Mouse (Mus musculus) heart, embryonic 13.5 days (tissue): Measurements from ENCODE around the gene Catspere2. TPM values are rescaled to one million over a fixed set of nuclear protein-coding genes. Genes with fewer than 3 reads are reported as not detected.

Source experiments
- ATAC-seq: fragments of 200-750 bp; cut with Nextera tagmentation; 2 replicates; pipeline ENCODE4 v1.8.0; 2017; ENCODE audit warnings: moderate TSS enrichment; ENCODE audit not compliant: insufficient number of reproducible peaks, low FRiP score, low TSS enrichment; ENCODE audit errors: extremely low read depth
- H3K27ac ChIP-seq: fragments of 300-500 bp; sonication (generic); replicated peaks from 2 replicates; pipeline ENCODE4 v1.5.1; 2015; ENCODE audit warnings: moderate library complexity, mild to moderate bottlenecking, inconsistent platforms
- H3K27me3 ChIP-seq: fragments of 300-500 bp; sonication (generic); replicated peaks from 2 replicates; pipeline ENCODE4 v1.6.1; 2015; ENCODE audit warnings: mild to moderate bottlenecking, inconsistent platforms
- H3K36me3 ChIP-seq: fragments of 300-500 bp; sonication (generic); 2 replicates; pipeline ENCODE4 v1.6.1; 2015; ENCODE audit warnings: mild to moderate bottlenecking, inconsistent platforms
- H3K4me1 ChIP-seq: fragments of 300-500 bp; sonication (generic); 2 replicates; pipeline ENCODE4 v1.6.1; 2015; ENCODE audit warnings: inconsistent platforms
- H3K4me2 ChIP-seq: fragments of 300-500 bp; sonication (generic); 2 replicates; pipeline ENCODE4 v1.6.1; 2015; ENCODE audit warnings: inconsistent platforms, mild to moderate bottlenecking, moderate library complexity
- H3K4me3 ChIP-seq: fragments of 300-500 bp; sonication (generic); 2 replicates; pipeline ENCODE4 v1.5.1; 2015; ENCODE audit warnings: moderate library complexity, mild to moderate bottlenecking, inconsistent platforms
- H3K9ac ChIP-seq: fragments of 300-500 bp; sonication (generic); 2 replicates; pipeline ENCODE4 v1.6.1; 2015; ENCODE audit warnings: inconsistent platforms, mild to moderate bottlenecking, moderate library complexity
- H3K9me3 ChIP-seq: fragments of 300-500 bp; sonication (generic); 2 replicates; pipeline ENCODE4 v1.6.1; 2016; ENCODE audit warnings: inconsistent platforms
- WGBS: fragments of 180-500 bp; shearing (Covaris S2); methylation state at CpG from one replicate; pipeline ENCODE4 v1.1.7; 2015; ENCODE audit warnings: mixed read lengths; 5-methylcytosine and 5-hydroxymethylcytosine counted together
- polyA plus RNA-seq: library from polyadenylated mRNA; unstranded; fragments of >200 nt; fragmentation: Nextera tagmentation; extraction: Ambion mirVana; gene quantifications from 2 replicates; pipeline ENCODE4 v1.2.1, GENCODE M21; 2015

Catspere2 gene
- polyA plus RNA-seq, 1 experiment from 2014 or later = 0.12 TPM

DNA sequence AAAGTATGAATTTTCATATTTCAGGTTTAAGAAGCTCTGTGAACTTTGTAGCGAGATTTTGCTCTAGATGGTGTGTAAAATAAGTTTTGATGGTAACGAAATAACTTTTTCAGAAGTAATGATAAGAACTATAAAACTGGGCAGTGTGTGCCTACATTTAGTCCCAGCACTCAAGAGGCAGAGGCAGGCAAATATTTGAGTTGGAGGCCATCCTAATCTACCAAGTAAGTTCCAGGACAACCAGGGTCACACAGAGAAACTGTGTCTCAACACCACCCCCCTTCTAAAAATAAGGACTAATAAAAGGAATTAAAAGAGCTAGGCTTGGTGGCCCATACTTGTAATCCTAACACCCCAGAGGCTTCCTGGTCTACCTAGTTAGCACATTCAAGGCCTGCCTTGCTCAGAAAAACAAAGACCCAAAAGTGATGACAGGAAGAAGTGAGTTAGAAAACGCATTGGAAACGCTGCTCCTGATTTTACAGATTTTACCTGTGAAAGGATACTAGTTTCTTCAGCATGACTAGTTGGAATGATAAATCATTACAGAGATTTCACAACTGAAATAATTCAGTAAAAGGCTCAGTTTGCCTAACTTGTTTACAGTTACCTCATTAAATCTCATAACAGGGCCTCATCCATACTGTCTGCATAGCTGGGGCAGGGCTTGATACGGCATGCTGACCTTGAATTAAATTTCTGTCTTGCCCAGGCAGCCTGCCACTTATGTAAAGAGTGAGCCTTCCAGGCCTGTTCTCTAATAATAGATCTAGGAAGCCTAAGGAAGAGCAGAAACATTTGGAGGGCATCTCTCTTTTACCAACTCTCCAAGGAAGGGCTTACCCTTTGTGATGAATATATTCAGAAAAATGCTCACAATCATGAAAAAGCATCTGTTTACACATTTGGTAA lies 236.2 kb downstream of the Catspere2 start:
- Histone ChIP-seq H3K27ac (peak overlapping the region; percentile 94), H3K4me1 (peaks cover 16% of the 10 kb centered on the region), H3K9me3 (no peaks in the 10 kb centered on the region), H3K4me2 (peak overlapping the region; percentile 40), H3K9ac (peak overlapping the region; percentile 40), H3K4me3 (no peak overlapping the region), H3K36me3 (peaks cover 10% of the 10 kb centered on the region), H3K27me3 (no peaks in the 10 kb centered on the region)
- ATAC-seq = no peak; the same call in 1 of the 2 replicates
- 49% methylated on average over 5 of the region's 5 CpGs for WGBS

Other genes starting within 250 kb of the Catspere2 start
- gene Adss, start 186.9 kb upstream of the Catspere2 start, polyA plus RNA-seq = 22.3 and 24.4 TPM in 2 replicates
- 19.5 and 26.3 TPM in 2 replicates for gene Desi2, start 204.0 kb downstream of the Catspere2 start, polyA plus RNA-seq